Mouse (Mus musculus) large intestine, adult 2 months (tissue): ENCODE measurements around the gene Rgl2. TPM values are rescaled to one million over a fixed set of nuclear protein-coding genes. Genes with fewer than 3 reads are reported as not detected.

Experiments used
- polyA plus RNA-seq: library from polyadenylated mRNA; depleted of rRNA; stranded (reverse); fragments of >200 nt; gene quantifications from 2 replicates; pipeline ENCODE4 v1.2.3, GENCODE M21; 2012; rRNA removed

The Rgl2 gene
- polyA plus RNA-seq, 1 experiment = 46.1 TPM

Other genes with a start within 250 kb of the Rgl2 start
- gene Hnrnpm, start 242.7 kb upstream of the Rgl2 start, polyA plus RNA-seq = 49.2 and 52.1 TPM in 2 replicates
- 53.8 and 55.5 TPM in 2 replicates for gene March2, start 210.9 kb upstream of the Rgl2 start, polyA plus RNA-seq
- 268 and 292 TPM in 2 replicates for gene Rab11b, start 169.0 kb upstream of the Rgl2 start, polyA plus RNA-seq
- gene Angptl4, start 147.7 kb upstream of the Rgl2 start, polyA plus RNA-seq = 21.9 and 75.2 TPM in 2 replicates
- gene Kank3, start 119.0 kb upstream of the Rgl2 start, polyA plus RNA-seq = 19.7 and 22.0 TPM in 2 replicates
- 844 and 888 TPM in 2 replicates for gene Rps28, start 105.0 kb upstream of the Rgl2 start, polyA plus RNA-seq
- gene Ndufa7, start 105.0 kb upstream of the Rgl2 start, polyA plus RNA-seq = 365 and 370 TPM in 2 replicates
- gene Cd320, start 86.5 kb upstream of the Rgl2 start, polyA plus RNA-seq = 22.0 and 27.3 TPM in 2 replicates
- gene Gm7029, start 55.7 kb upstream of the Rgl2 start, polyA plus RNA-seq = not detected in 2 replicates
- gene Kifc1, start 38.9 kb upstream of the Rgl2 start, polyA plus RNA-seq = 17.1 and 17.6 TPM in 2 replicates
- gene Platr17, start 24.4 kb upstream of the Rgl2 start, polyA plus RNA-seq = 0.67 TPM in 1 of 2 replicates, not detected in the other
- 34.1 and 41.0 TPM in 2 replicates for gene Daxx, start 20.1 kb upstream of the Rgl2 start, polyA plus RNA-seq
- gene Tapbp, start 13.6 kb upstream of the Rgl2 start, polyA plus RNA-seq = 203 and 264 TPM in 2 replicates
- gene Zbtb22, start 13.6 kb upstream of the Rgl2 start, polyA plus RNA-seq = 37.1 and 49.3 TPM in 2 replicates
- 28.6 and 35.4 TPM in 2 replicates for gene Pfdn6, start 10.8 kb downstream of the Rgl2 start, polyA plus RNA-seq
- gene Wdr46, start 11.1 kb downstream of the Rgl2 start, polyA plus RNA-seq = 19.1 and 23.6 TPM in 2 replicates
- gene B3galt4, start 21.9 kb downstream of the Rgl2 start, polyA plus RNA-seq = 15.6 and 19.8 TPM in 2 replicates
- 44.6 and 59.1 TPM in 2 replicates for gene Vps52, start 26.3 kb downstream of the Rgl2 start, polyA plus RNA-seq
- 617 and 700 TPM in 2 replicates for gene Rps18, start 26.5 kb downstream of the Rgl2 start, polyA plus RNA-seq
- gene H2-K1, start 70.8 kb downstream of the Rgl2 start, polyA plus RNA-seq = 5,020 and 5,402 TPM in 2 replicates
- 17.0 and 21.3 TPM in 2 replicates for gene Ring1, start 95.1 kb downstream of the Rgl2 start, polyA plus RNA-seq
- 43.2 and 48.6 TPM in 2 replicates for gene H2-Ke6, start 98.5 kb downstream of the Rgl2 start, polyA plus RNA-seq
- 129 and 133 TPM in 2 replicates for gene Slc39a7, start 102.1 kb downstream of the Rgl2 start, polyA plus RNA-seq
- gene Rxrb, start 102.3 kb downstream of the Rgl2 start, polyA plus RNA-seq = 41.6 and 49.9 TPM in 2 replicates
- 0.60 and 0.95 TPM in 2 replicates for gene Col11a2, start 109.9 kb downstream of the Rgl2 start, polyA plus RNA-seq
- gene H2-Oa, start 162.8 kb downstream of the Rgl2 start, polyA plus RNA-seq = 16.5 and 21.5 TPM in 2 replicates
- gene H2-DMa, start 190.0 kb downstream of the Rgl2 start, polyA plus RNA-seq = 218 and 235 TPM in 2 replicates
- gene Brd2, start 193.1 kb downstream of the Rgl2 start, polyA plus RNA-seq = 85.8 and 92.2 TPM in 2 replicates
- gene H2-DMb2, start 213.8 kb downstream of the Rgl2 start, polyA plus RNA-seq = 31.0 and 41.3 TPM in 2 replicates
- 322 and 350 TPM in 2 replicates for gene H2-DMb1, start 223.5 kb downstream of the Rgl2 start, polyA plus RNA-seq